Mouse (Mus musculus) left cerebral cortex, adult 8-10 months (tissue): Measurements from ENCODE around the gene Noxo1. TPM values are rescaled to one million over a fixed set of nuclear protein-coding genes. Genes with fewer than 3 reads are reported as not detected.
"Not testable (repeated sequence)": the region's sequence is repeated elsewhere in the genome, so short reads cannot be mapped to it uniquely, and the experiment has no call there.

Experiments
- DNase-seq, 2 experiments: peaks; one replicate each; pipeline ENCODE4 v3.0.0; 2022; ENCODE audit warnings: low spot score in 2 of 2
- total RNA-seq, 4 experiments: library from RNA; stranded (reverse); gene quantifications; 2 replicates each; pipeline ENCODE4 v1.2.4; 2022

Gene Noxo1
- total RNA-seq: 1 to 10 TPM; 2.8 to 5.9 (median 3.0) TPM

DNA sequence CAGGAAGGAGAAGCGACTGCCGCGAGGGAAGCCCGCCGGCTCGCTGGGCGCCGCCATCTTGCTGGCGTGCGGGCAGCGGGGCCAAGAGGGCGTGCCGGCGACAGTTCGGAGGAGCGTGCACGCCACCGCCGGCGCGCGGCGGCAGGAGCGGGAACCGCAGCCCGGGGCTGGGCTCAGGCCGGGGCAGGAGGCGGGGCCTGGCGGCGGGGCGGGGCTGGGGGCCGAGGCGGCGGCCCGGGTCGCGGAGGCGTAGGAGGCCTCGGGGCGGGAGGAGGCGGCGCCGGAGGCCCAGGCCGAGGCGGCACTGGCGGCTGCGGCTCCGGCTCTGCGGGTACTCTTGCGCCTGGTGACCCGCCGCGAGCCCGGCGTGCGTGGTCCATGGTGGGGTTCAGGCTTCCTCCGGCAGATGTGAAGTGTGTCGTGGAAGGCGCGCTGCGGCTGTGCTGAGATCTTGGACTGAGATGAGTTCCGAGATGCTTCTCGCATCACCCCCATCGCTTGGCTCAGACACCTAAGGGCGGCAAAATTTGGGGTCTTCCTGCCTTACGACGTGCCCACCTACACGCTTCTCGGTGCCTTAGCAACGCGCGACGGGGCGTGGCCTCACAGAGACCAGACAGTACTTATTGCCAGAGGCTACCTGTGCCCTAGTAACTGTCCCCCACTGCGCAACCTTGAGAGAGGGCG lies at the start of gene Noxo1, which contains the start of gene Gfer:
Gene Noxo1, plus strand, starts transcription at position 224 of the 687 bp plus-strand sequence.
Gene Gfer, minus strand, starts transcription at position 146 of the 687 bp plus-strand sequence.
- DNase-seq: peak; percentile 67 to 76

DNA sequence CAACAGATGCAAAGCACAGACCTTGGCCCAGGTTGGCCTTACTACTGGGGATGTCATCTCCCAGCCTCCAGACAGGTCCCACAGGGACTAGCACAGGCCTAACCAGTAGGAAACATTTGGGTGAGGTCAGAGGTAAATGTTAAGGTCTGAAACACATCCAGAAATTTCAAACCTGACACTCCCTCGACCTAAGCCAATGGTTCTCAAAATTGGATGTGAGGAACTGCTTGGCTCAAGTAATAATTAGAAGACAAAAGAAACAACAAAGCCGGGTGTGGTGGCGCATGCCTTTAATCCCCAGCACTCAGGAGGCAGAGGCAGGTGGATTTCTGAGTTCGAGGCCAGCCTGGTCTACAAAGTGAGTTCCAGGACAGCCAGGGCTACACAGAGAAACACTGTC lies 49.7 kb upstream of the Noxo1 start:
- DNase-seq: no peak

GRCm38 (mm10) chr17:24647493-24647892 lies 48.5 kb upstream of the Noxo1 start:
- DNase-seq: no peak

GRCm38 (mm10) chr17:24648731-24649377 lies 47.2 kb upstream of the Noxo1 start:
- DNase-seq: no peak

GRCm38 (mm10) chr17:24649581-24650069 lies 46.4 kb upstream of the Noxo1 start:
- DNase-seq: no peak

- no peak for DNase-seq
Observed at GRCm38 (mm10) chr17:24650070-24650616, 45.9 kb upstream of the Noxo1 start, which contains the start of gene Slc9a3r2. Slc9a3r2 (minus strand) TSS chr17:24650327.

- no peak for DNase-seq
Observed at GRCm38 (mm10) chr17:24650766-24651165, 45.3 kb upstream of the Noxo1 start.

- DNase-seq: no peak
Observed at GRCm38 (mm10) chr17:24651835-24652234, 44.2 kb upstream of the Noxo1 start.

DNA sequence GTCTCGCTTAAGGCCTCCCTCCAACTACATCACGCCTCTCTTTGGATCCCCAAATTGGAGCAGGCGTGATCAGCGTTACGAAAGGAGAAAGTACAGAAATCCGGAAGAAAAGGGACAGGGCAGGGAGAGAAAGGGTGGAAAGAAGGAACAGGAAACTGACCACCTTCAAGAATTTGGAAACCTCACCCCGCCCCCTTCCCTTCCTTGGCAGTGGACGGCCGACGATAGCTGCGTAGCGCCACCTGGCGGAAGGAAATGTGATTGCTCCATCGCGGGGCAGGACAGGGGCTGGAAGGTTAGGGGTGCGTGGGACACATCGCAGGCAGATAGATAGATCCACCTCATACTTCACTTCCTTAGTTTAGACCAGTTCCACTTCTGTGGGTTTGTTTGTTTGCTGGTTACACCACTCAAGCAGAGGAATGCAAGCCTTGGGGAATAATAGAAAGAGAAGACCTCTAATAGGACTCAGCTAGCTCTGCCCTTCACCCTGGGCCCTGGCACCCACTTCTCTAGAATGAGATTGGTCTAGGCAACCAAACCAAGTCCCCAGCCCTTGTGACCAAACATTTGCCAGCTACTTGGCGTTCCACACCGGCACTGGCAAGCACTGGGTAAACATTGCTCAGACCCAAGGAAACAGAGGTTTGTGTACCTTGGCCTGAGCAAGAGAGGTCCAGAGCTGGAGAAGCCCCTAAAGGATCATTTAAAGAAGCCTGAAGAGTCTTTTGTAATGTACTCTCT lies 41.9 kb upstream of the Noxo1 start:
- no peak for DNase-seq

DNA sequence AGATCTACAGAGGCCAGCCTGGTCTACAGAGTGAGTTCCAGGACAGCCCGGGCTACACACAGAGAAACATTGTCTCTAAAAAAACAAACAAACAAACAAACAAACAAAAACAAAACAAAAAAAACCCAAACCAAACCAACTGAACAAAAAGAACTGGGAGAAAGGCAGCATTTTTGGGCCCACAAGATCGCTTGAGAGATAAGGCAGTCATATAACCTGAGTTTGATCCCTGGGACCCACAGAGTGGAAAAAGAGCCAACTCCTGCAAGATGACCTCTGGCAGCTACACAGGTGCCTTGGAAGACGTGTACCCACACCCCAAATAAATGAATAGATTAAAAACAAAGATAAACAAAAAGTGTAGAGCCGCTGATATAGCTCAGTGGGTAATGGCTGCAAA lies 41.1 kb upstream of the Noxo1 start:
- DNase-seq: no peak

DNA sequence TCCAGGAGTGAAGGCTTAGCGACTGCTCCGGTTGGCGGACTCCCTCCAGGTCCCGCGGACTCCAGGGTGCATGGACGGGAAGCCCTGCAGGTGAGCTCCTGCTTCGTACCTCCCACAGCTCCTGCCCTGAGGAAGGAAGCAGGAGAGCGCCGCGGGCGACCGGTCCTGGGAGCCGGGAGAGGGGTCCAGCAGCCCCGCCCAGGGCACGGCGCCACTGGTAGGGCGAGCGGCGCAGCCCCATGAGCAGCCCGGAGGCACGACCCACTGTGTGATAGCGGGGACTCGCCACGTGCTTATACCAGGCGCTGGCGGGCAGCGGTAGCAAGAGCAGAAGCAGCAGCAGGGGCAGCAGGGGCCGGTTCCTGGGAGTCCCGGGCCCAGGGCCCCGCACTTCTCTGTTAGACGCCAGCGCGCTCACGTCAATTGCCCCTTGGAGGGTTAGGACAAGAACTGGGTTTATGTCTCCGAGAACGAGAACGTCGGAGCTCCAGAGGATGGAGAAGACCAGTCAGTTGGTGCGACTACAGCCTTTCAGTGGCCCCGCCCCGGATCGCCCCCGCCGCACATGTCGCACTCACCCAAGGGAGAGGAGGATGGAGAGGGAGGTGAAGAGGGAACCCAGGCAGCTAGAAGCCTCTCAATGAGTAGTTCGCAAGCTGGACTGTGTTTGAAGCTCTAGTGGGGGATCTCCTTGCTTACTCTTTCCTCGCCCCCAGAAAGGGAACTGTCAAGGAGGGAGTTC lies 37.8 kb upstream of the Noxo1 start, which contains the start of gene Npw:
Gene Npw, minus strand, starts transcription at position 441 of the 742 bp plus-strand sequence.
- DNase-seq: no peak

- DNase-seq: not testable (repeated sequence)
Observed at GRCm38 (mm10) chr17:24667011-24667410, 29.0 kb upstream of the Noxo1 start.

GRCm38 (mm10) chr17:24667416-24667815 lies 28.6 kb upstream of the Noxo1 start:
- DNase-seq: no peak

- not testable (repeated sequence) for DNase-seq
Observed at GRCm38 (mm10) chr17:24669214-24669544, 26.9 kb upstream of the Noxo1 start.

DNA sequence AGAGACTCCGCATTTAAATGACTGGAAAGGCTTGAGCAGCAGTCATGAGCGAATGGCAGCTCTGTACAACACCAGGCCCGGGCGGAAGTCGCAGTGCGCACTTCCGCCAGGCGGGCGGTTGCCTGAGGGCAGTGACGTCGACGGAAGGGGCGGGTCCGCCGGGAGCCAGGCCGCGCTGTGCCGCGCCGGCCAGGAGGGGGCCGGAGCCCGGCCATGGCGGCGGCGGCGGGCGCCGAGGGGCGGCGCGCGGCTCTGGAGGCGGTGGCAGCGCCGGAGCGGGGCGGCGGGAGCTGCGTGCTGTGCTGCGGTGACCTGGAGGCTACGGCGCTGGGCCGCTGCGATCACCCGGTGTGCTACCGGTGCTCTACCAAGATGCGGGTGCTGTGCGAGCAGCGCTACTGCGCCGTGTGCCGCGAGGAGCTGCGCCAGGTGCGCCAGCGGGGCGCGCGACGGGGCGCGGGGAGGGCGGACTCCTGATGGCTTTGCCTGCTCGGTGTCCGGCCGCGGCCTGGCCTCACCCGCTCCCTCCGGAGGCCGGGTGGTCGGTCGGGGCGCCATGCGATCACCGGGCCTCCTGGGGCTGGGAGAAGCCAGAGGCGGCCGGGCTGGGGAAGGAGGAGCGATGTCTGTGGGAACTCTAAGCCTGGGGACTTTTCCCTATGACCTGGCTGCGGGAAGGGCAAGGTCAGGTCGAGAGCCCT lies 26.3 kb upstream of the Noxo1 start, which contains the start of gene Zfp598:
Gene Zfp598, plus strand, starts transcription at position 143 of the 701 bp plus-strand sequence.
- DNase-seq: peak; percentile 86 to 91

GRCm38 (mm10) chr17:24670246-24670844 lies 25.7 kb upstream of the Noxo1 start:
- no peak for DNase-seq

- no peak for DNase-seq
Observed at GRCm38 (mm10) chr17:24671346-24671745, 24.7 kb upstream of the Noxo1 start.

DNA sequence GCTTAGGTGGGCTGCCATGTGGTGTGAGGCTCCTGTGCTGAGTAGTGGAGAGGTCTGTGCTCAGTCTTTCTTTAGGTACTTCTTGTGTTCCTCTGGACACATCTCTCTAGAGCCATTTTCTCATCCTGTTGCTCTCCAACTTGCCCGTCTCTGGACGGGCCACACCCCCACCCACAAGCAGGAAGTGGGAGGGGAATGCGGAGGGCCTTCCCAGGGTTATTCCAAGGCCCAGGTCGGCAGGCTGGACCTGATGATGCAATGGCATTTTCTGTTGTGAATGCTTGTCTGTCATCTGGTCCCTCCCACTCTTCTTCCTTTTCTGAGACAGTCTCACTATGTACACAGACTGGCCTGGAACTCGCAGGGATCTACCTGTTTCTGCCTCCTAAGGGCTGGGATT lies 23.9 kb upstream of the Noxo1 start:
- DNase-seq: no peak

DNA sequence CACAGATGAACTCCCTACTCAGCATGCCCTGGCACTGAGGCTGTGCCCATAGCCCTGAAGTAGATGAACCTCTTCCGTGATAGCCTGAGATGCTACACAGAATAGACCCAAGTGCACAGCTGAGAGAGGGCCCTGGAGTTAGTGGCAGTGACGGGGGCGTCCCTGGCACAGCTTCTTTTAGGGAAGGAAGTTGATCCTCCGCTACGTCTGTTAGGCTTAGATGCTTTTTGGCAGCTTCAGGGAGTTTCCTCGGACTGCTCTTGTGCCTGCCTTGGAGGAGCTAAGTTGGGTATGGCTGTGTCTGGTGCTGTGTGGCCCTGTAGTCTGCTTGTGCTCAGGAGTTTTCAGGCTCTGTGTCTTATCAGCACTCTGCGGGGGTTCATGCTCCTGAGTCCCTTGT lies 21.8 kb upstream of the Noxo1 start:
- no peak for DNase-seq

- no peak for DNase-seq
Observed at GRCm38 (mm10) chr17:24676187-24676586, 19.8 kb upstream of the Noxo1 start.
